In genomic region chr15:36402051-36402450, GRCm38 (mm10) we compare ENCODE assay signal across 28 mouse cellular contexts.
"Had no signal": no experiment of that assay in that cellular context is flagged by ENCODE, and none has a peak within 500 bp of the region (broad histone marks: within the 10 kb centered on the region; RNA-seq: fewer than 3 reads in every experiment).

No protein-coding gene starts in this region.

- H3K4me3 ChIP-seq: embryonic facial prominence, embryonic 10.5 days; embryonic facial prominence, embryonic 12.5 days; embryonic facial prominence, embryonic 13.5 days; embryonic facial prominence, embryonic 15.5 days; erythroblast, embryonic 14.5 days; forebrain, embryonic 10.5 days; forebrain, embryonic 12.5 days; forebrain, embryonic 13.5 days; forebrain, embryonic 15.5 days; gastrocnemius, adult 2 months; heart, adult 2 months had no signal

- DNase-seq: cerebellum, adult 18-20 months; cerebellum, adult 2 months; cerebellum, adult 8-10 months; cerebellum, adult 9-10 months; cerebellum, adult 9-11 months; cerebellum, postnatal 10 days; cerebellum, postnatal 14 days; cerebellum, postnatal 25 days; cerebellum, postnatal 36 days; embryo, embryonic 11 days; forebrain, postnatal 0 days; gastrocnemius, adult 2 months; gastrocnemius, postnatal 10 days; gastrocnemius, postnatal 14 days; gastrocnemius, postnatal 25 days; gastrocnemius, postnatal 36 days; heart, adult 18-20 months; heart, adult 2 months had no signal

- H3K9ac ChIP-seq: embryonic facial prominence, embryonic 12.5 days; embryonic facial prominence, embryonic 13.5 days; embryonic facial prominence, embryonic 15.5 days; forebrain, embryonic 12.5 days; forebrain, embryonic 13.5 days; forebrain, embryonic 15.5 days; forebrain, postnatal 0 days had no signal

- H3K4me2 ChIP-seq: embryonic facial prominence, embryonic 12.5 days; embryonic facial prominence, embryonic 13.5 days; embryonic facial prominence, embryonic 15.5 days; forebrain, embryonic 12.5 days; forebrain, embryonic 13.5 days; forebrain, embryonic 15.5 days had no signal

- H3K36me3 ChIP-seq: embryonic facial prominence, embryonic 10.5 days; embryonic facial prominence, embryonic 12.5 days; embryonic facial prominence, embryonic 13.5 days; embryonic facial prominence, embryonic 15.5 days; forebrain, embryonic 10.5 days; forebrain, embryonic 12.5 days; forebrain, embryonic 15.5 days had no signal

- ATAC-seq: forebrain, embryonic 13.5 days; forebrain, embryonic 15.5 days; forebrain, embryonic 16.5 days; forebrain, postnatal 0 days had no signal

- H3K27ac ChIP-seq: embryonic facial prominence, embryonic 10.5 days; embryonic facial prominence, embryonic 12.5 days; embryonic facial prominence, embryonic 13.5 days; embryonic facial prominence, embryonic 15.5 days; forebrain, embryonic 10.5 days; forebrain, embryonic 12.5 days; forebrain, embryonic 13.5 days; forebrain, embryonic 15.5 days; gastrocnemius, adult 2 months; heart, adult 2 months had no signal

- H3K9me3 ChIP-seq: embryonic facial prominence, embryonic 10.5 days; embryonic facial prominence, embryonic 12.5 days; embryonic facial prominence, embryonic 13.5 days; embryonic facial prominence, embryonic 15.5 days; forebrain, embryonic 10.5 days; forebrain, embryonic 12.5 days; forebrain, embryonic 13.5 days; forebrain, embryonic 15.5 days had no signal

- H3K27me3 ChIP-seq: embryonic facial prominence, embryonic 12.5 days; embryonic facial prominence, embryonic 13.5 days; embryonic facial prominence, embryonic 15.5 days; forebrain, embryonic 12.5 days; forebrain, embryonic 13.5 days; forebrain, embryonic 15.5 days had no signal
